Mouse (Mus musculus) limb, embryonic 14.5 days (tissue): ENCODE data around the gene Srr. TPM values are rescaled to one million over a fixed set of nuclear protein-coding genes. Genes with fewer than 3 reads are reported as not detected.

Experiments
- ATAC-seq: fragments of 200-750 bp; cut with Nextera tagmentation; 2 replicates; pipeline ENCODE4 v1.8.0; 2017; ENCODE audit warnings: low read depth, moderate number of reproducible peaks, moderate TSS enrichment; ENCODE audit not compliant: low FRiP score
- DNase-seq: peaks from one replicate; pipeline ENCODE4 v3.0.0-alpha.2; 2015; ENCODE audit warnings: low spot score
- H3K27ac ChIP-seq: fragments of 300-500 bp; sonication (generic); replicated peaks from 2 replicates; pipeline ENCODE4 v1.5.1; 2014; ENCODE audit warnings: low read depth, mild to moderate bottlenecking, low read length, moderate library complexity, mixed read lengths
- H3K27me3 ChIP-seq: fragments of 300-500 bp; sonication (generic); 2 replicates; pipeline ENCODE4 v1.6.1; 2014; ENCODE audit warnings: low read length, mixed read lengths; ENCODE audit not compliant: control insufficient read depth, insufficient read depth
- H3K36me3 ChIP-seq: fragments of 300-500 bp; sonication (generic); 2 replicates; pipeline ENCODE4 v1.6.1; 2014; ENCODE audit warnings: mild to moderate bottlenecking, low read length, moderate library complexity, mixed read lengths; ENCODE audit not compliant: control insufficient read depth, insufficient read depth
- H3K4me1 ChIP-seq: fragments of 300-500 bp; sonication (generic); 2 replicates; pipeline ENCODE4 v1.6.1; 2014; ENCODE audit warnings: antibody characterized with exemption, low read length, mixed read lengths; ENCODE audit not compliant: control insufficient read depth, insufficient read depth
- H3K4me2 ChIP-seq: fragments of 300-500 bp; sonication (generic); replicated peaks from 2 replicates; pipeline ENCODE4 v1.6.1; 2014; ENCODE audit warnings: low read depth, mild to moderate bottlenecking, low read length, moderate library complexity; ENCODE audit not compliant: severe bottlenecking
- H3K4me3 ChIP-seq: fragments of 300-500 bp; sonication (generic); replicated peaks from 2 replicates; pipeline ENCODE4 v1.5.1; 2014; ENCODE audit warnings: low read length
- H3K9ac ChIP-seq: fragments of 300-500 bp; sonication (generic); 2 replicates; pipeline ENCODE4 v1.6.1; 2014; ENCODE audit warnings: mild to moderate bottlenecking, low read depth, low read length, moderate library complexity; ENCODE audit not compliant: severe bottlenecking
- H3K9me3 ChIP-seq: fragments of 300-500 bp; sonication (generic); 2 replicates; pipeline ENCODE4 v1.6.1; 2016; ENCODE audit warnings: low read length; ENCODE audit not compliant: control insufficient read depth
- POLR2A ChIP-seq: fragments of 200-500 bp; IDR thresholded peaks from 2 replicates; pipeline ENCODE4 v1.8.0; 2012; ENCODE audit warnings: inconsistent platforms, mild to moderate bottlenecking, moderate library complexity, borderline replicate concordance; ENCODE audit not compliant: insufficient read depth, insufficient read length; ENCODE audit errors: extremely low read depth
- WGBS: fragments of 180-500 bp; shearing (Covaris S2); extraction: QIAGEN DNeasy Blood & Tissue Kit; methylation state at CpG from one replicate; pipeline ENCODE4 v1.1.7; 2014; 5-methylcytosine and 5-hydroxymethylcytosine counted together
- polyA plus RNA-seq, 2 experiments: library from polyadenylated mRNA; depleted of rRNA in 1 of 2; stranded (reverse) in 1 of 2; unstranded in 1 of 2; fragments of >200 nt; fragmentation: Nextera tagmentation in 1 of 2; extraction: Ambion mirVana in 1 of 2; gene quantifications; 2 replicates each; pipeline versions ENCODE4 v1.2.1 to v1.2.3; 2012 to 2014

The Srr gene
- polyA plus RNA-seq, 2 experiments: 22.6 to 34.2 TPM

GRCm38 (mm10) chr11:74961953-74962352, 36.2 kb upstream of the Srr start:
- H3K27me3 ChIP-seq: no peaks in the 10 kb centered on the region
- H3K4me2 ChIP-seq: no peak overlapping the region
- no peaks in the 10 kb centered on the region for H3K9me3 ChIP-seq
- peaks cover 10% of the 10 kb centered on the region for H3K36me3 ChIP-seq
- H3K27ac ChIP-seq: no peak overlapping the region
- no peak for ATAC-seq
- H3K4me3 ChIP-seq: no peak overlapping the region
- TF ChIP-seq POLR2A: no peak
- no peak for DNase-seq
- H3K9ac ChIP-seq: no peak overlapping the region
- H3K4me1 ChIP-seq: 0 out of 2 replicates have a peak, but pooled peaks cover 11% of the 10 kb centered on the region

- no peak for TF ChIP-seq POLR2A
- H3K4me2 ChIP-seq: no peak overlapping the region
- H3K27ac ChIP-seq: no peak overlapping the region; the same call in 1 of the 2 replicates
- no peak for ATAC-seq
- no peaks in the 10 kb centered on the region for H3K9me3 ChIP-seq
- no peak overlapping the region for H3K4me3 ChIP-seq
- WGBS: 94% methylated on average over 9 of the region's 9 CpGs
- H3K4me1 ChIP-seq: 0 out of 2 replicates have a peak, but pooled peaks cover 11% of the 10 kb centered on the region
- DNase-seq: no peak
- H3K27me3 ChIP-seq: no peaks in the 10 kb centered on the region
- 0 out of 2 replicates have a peak, but pooled peaks cover 9% of the 10 kb centered on the region for H3K36me3 ChIP-seq
- H3K9ac ChIP-seq: no peak overlapping the region
Measured at GRCm38 (mm10) chr11:74960031-74960551, 34.3 kb upstream of the Srr start.

- ATAC-seq: no peak
- no peak overlapping the region for H3K9ac ChIP-seq
- H3K27me3 ChIP-seq: no peaks in the 10 kb centered on the region
- H3K36me3 ChIP-seq: 0 out of 2 replicates have a peak, but pooled peaks cover 9% of the 10 kb centered on the region
- H3K27ac ChIP-seq: no peak overlapping the region; the same call in 1 of the 2 replicates
- WGBS: 79% methylated on average over 2 of the region's 2 CpGs
- H3K9me3 ChIP-seq: no peaks in the 10 kb centered on the region
- no peak for TF ChIP-seq POLR2A
- H3K4me3 ChIP-seq: no peak overlapping the region
- no peak for DNase-seq
- H3K4me2 ChIP-seq: no peak overlapping the region
- H3K4me1 ChIP-seq: 0 out of 2 replicates have a peak, but pooled peaks cover 11% of the 10 kb centered on the region
Measured at GRCm38 (mm10) chr11:74959501-74959900, 33.8 kb upstream of the Srr start.

GRCm38 (mm10) chr11:74957600-74957999, 31.9 kb upstream of the Srr start:
- no peak overlapping the region for H3K4me2 ChIP-seq
- no peaks in the 10 kb centered on the region for H3K27me3 ChIP-seq
- TF ChIP-seq POLR2A: no peak
- no peak for DNase-seq
- H3K4me3 ChIP-seq: no peak overlapping the region
- no peak overlapping the region for H3K27ac ChIP-seq
- H3K4me1 ChIP-seq: 0 out of 2 replicates have a peak, but pooled peaks cover 3% of the 10 kb centered on the region
- H3K9ac ChIP-seq: no peak overlapping the region
- WGBS: 95% methylated on average over 2 of the region's 2 CpGs
- no peaks in the 10 kb centered on the region for H3K9me3 ChIP-seq
- H3K36me3 ChIP-seq: peaks cover 17% of the 10 kb centered on the region
- no peak for ATAC-seq

GRCm38 (mm10) chr11:74956006-74956405, 30.3 kb upstream of the Srr start:
- H3K9ac ChIP-seq: no peak overlapping the region
- DNase-seq (no peak), ATAC-seq (no peak)
- no peak overlapping the region for H3K4me2 ChIP-seq
- H3K36me3 ChIP-seq: peaks cover 19% of the 10 kb centered on the region
- no peak for TF ChIP-seq POLR2A
- H3K4me1 ChIP-seq: no peaks in the 10 kb centered on the region
- no peaks in the 10 kb centered on the region for H3K27me3 ChIP-seq
- no peak overlapping the region for H3K4me3 ChIP-seq
- no peak overlapping the region for H3K27ac ChIP-seq
- H3K9me3 ChIP-seq: no peaks in the 10 kb centered on the region

- ATAC-seq: no peak
- no peak overlapping the region for H3K27ac ChIP-seq
Measured at GRCm38 (mm10) chr11:74954901-74955300, 29.2 kb upstream of the Srr start.

More at GRCm38 (mm10) chr11:74954901-74955300, 29.2 kb upstream of the Srr start:
- no peak for DNase-seq
- no peak for TF ChIP-seq POLR2A
- H3K4me2 ChIP-seq: no peak overlapping the region
- no peaks in the 10 kb centered on the region for H3K27me3 ChIP-seq
- no peaks in the 10 kb centered on the region for H3K4me1 ChIP-seq
- peaks cover 25% of the 10 kb centered on the region for H3K36me3 ChIP-seq
- H3K4me3 ChIP-seq: no peak overlapping the region
- H3K9me3 ChIP-seq: no peaks in the 10 kb centered on the region
- no peak overlapping the region for H3K9ac ChIP-seq
